Mouse (Mus musculus) 3134 (cell line): ENCODE results near the gene Cdh13.

Source experiments
- DNase-seq: peaks from one replicate; pipeline ENCODE4 v3.0.0-alpha.2; 2011; ENCODE audit warnings: low spot score; ENCODE audit not compliant: insufficient read length; ENCODE audit errors: extremely low read depth

Cdh13 gene

GRCm38 (mm10) chr8:118648801-118649537 lies 365.4 kb downstream of the Cdh13 start:
- DNase-seq: no peak

GRCm38 (mm10) chr8:118649981-118650380 lies 366.4 kb downstream of the Cdh13 start:
- DNase-seq: no peak

GRCm38 (mm10) chr8:118662001-118662829 lies 378.7 kb downstream of the Cdh13 start:
- DNase-seq: no peak

GRCm38 (mm10) chr8:118665081-118665480 lies 381.5 kb downstream of the Cdh13 start:
- no peak for DNase-seq

- DNase-seq: no peak
Observed at GRCm38 (mm10) chr8:118667736-118668135, 384.2 kb downstream of the Cdh13 start.

- no peak for DNase-seq
Observed at GRCm38 (mm10) chr8:118676233-118676632, 392.7 kb downstream of the Cdh13 start.

GRCm38 (mm10) chr8:118679347-118679746 lies 395.8 kb downstream of the Cdh13 start:
- DNase-seq: peak; percentile 50

GRCm38 (mm10) chr8:118683386-118683785 lies 399.9 kb downstream of the Cdh13 start:
- no peak for DNase-seq

GRCm38 (mm10) chr8:118685863-118686262 lies 402.3 kb downstream of the Cdh13 start:
- no peak for DNase-seq

- no peak for DNase-seq
Observed at GRCm38 (mm10) chr8:118689849-118690248, 406.3 kb downstream of the Cdh13 start.

- DNase-seq: no peak
Observed at GRCm38 (mm10) chr8:118701312-118701880, 417.9 kb downstream of the Cdh13 start.

GRCm38 (mm10) chr8:118709366-118709765 lies 425.8 kb downstream of the Cdh13 start:
- DNase-seq: no peak

- DNase-seq: no peak
Observed at GRCm38 (mm10) chr8:118711631-118712030, 428.1 kb downstream of the Cdh13 start.

GRCm38 (mm10) chr8:118713111-118713510 lies 429.6 kb downstream of the Cdh13 start:
- DNase-seq: no peak

GRCm38 (mm10) chr8:118713596-118713995 lies 430.1 kb downstream of the Cdh13 start:
- no peak for DNase-seq

- no peak for DNase-seq
Observed at GRCm38 (mm10) chr8:118722896-118723295, 439.4 kb downstream of the Cdh13 start.

- DNase-seq: no peak
Observed at GRCm38 (mm10) chr8:118725651-118726050, 442.1 kb downstream of the Cdh13 start.

- DNase-seq: no peak
Observed at GRCm38 (mm10) chr8:118741781-118742180, 458.2 kb downstream of the Cdh13 start.

- no peak for DNase-seq
Observed at GRCm38 (mm10) chr8:118744991-118745390, 461.5 kb downstream of the Cdh13 start.

GRCm38 (mm10) chr8:118748041-118748604 lies 464.6 kb downstream of the Cdh13 start:
- no peak for DNase-seq

GRCm38 (mm10) chr8:118749191-118749590 lies 465.7 kb downstream of the Cdh13 start:
- DNase-seq: no peak
